Mouse (Mus musculus): ENCODE measurements around the gene Prr3. TPM values are rescaled to one million over a fixed set of nuclear protein-coding genes. Genes with fewer than 3 reads are reported as not detected.

The Prr3 gene
- polyA plus RNA-seq (2012; rRNA removed): 6.3 and 6.9 TPM in 2 replicates

DNA sequence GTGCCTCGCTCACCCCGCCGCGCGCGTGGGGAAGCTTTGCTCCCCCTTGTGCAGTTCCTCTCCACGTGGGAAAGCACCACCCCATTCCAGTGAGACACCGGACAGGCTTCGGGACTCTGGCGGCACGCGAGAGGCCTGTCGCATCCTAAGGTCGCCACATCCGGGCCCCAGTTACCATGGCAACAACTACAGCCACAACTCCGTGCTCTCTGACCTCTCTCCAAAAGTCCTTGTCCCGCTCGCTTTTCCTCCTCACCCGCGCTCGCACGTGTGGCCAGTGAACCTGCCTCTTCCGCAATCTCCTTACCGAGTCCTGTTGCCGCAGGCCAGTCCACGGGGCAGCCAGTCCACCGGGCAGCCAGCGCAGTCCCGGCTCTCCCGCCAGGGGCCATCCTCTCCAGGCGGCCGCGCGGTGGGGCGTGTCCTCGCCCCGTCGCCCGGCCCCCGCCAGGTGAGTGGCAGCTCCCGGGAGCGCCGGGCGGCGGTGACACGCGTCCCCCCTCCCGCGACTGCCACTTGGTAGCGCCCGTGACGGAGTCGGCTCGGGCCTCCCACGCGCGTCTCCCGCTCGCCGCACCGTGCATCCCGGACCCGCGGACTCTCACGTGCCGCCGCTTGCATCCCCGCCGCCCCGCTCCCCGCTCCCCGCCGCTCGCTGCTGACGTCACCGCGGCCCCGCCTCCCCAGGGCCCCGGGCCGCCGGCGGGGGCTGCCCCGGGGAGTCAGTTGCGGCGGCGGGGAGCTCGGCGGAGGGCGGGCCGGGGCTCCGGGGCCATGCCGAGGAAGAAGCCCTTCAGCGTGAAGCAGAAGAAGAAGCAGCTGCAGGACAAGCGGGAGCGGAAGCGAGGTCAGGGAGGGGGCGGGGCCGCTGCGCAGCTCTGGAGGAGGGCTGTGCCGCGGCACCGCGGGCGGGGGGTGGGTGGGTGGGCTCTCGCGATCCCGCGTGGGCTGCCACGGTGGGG, at the start of gene Prr3, which contains the start of gene Gnl1:
Gene Prr3 (minus strand): TSS at position 836 of the 962 bp plus-strand sequence.
Gene Gnl1 (plus strand): TSS at position 451 of the 962 bp plus-strand sequence.

DNA sequence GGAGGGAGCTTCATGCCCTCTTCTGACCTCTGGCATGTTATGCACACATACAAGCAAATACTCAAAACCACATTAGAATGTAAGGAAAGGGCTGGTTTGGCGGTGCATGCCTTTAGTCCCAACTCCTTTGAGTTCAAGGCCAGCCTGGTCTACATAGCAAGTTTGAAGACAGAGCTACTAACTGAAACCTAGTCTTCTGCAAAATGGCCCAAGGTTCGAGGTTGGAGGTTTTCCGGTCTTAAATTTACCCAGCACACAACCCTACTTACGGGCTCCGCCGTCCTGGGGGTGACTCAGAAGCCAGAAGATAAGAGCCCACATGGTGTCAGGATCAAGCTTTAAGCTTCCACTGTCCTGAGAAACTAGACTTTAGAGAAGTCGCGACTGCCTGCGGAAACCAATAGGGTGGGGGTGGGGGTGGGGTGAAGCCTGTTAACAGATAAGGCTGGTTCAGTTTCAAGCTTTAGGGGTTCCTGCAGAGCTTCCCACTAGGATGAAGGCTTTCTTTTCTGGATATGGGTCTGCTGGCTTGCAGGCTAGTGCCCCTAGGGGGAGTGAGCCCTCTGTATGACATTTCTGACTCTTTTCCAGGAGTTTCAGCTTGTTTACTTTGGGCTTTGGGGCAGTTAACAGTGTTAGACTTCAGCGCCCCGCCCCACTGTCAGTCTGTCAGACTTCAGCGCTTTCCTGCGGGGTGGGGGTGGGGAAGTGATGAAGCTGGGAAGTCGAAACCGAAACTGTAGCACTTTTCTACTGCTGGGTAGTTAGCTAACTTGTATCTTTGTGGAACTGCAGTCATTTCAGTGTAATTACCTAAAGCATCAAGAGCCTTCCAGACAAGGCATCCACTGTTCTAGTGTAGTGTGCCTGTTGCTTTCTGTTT, 40.4 kb upstream of the Prr3 start, which contains the start of gene H2-T24:
Gene H2-T24 (minus strand): TSS at position 370 of the 883 bp plus-strand sequence.

DNA sequence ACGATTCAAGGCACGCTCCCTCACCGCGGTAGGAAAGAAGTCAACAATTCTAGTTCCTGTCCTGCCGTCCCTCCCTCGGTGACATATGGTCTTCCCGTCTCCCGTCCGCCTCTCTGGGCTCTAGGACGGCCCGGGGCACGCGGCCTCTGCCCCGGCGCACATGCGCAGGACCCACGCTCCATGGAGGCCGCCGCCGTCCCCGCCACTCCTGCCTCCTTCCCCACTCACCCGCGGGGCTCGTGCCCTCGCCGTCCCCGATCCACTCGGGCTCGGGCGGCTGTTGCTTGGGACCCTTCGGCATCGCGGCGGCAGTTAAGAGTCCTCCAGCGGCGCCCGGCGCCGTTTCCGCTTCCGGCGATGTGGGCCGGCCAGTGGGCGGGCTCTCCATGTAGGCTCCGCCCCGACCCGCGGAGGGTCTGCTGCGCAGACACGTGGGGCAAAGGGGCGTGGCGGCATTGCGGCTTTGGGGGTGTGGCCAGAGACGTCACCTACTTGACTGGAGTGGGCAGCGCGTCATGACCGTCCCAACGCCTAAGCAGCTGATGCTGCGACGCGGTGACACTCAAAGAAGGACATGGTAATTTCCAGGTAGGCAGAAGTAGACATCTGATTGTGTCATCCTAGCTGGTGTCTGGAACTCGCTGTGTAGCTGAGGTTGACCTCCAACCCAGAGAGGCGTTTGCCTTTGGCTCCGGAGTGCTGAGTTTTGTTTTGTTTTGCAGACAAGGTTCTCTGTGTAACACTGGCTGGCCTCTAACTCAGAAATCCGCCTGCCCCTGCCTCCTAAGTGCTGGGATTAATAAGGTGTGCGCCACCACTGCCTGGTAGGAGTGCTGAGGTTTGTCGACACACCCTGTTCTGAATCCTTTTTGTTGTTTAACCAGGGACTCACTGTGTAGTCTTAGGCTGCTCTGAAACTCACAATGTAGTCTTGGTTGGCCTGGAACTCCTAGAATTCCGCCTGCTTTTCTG, 10.3 kb downstream of the Prr3 start, which contains the start of gene Abcf1:
Gene Abcf1 (minus strand): TSS at position 344 of the 972 bp plus-strand sequence.

Other genes with a start within 250 kb of the Prr3 start
- gene Ier3, start 158.6 kb downstream of the Prr3 start, polyA plus RNA-seq (2012; rRNA removed): 23.9 and 30.3 TPM in 2 replicates
- gene Flot1, start 157.0 kb downstream of the Prr3 start, polyA plus RNA-seq (2012; rRNA removed): 22.0 and 23.0 TPM in 2 replicates
- 102 and 111 TPM in 2 replicates for gene Tubb5, start 141.9 kb downstream of the Prr3 start, polyA plus RNA-seq (2012; rRNA removed)
- gene Mdc1, start 138.7 kb downstream of the Prr3 start, polyA plus RNA-seq (2012; rRNA removed): 1.1 and 2.2 TPM in 2 replicates
- gene Nrm, start 118.9 kb downstream of the Prr3 start, polyA plus RNA-seq (2012; rRNA removed): 9.1 and 10.5 TPM in 2 replicates
- 12.3 and 16.8 TPM in 2 replicates for gene Ppp1r18, start 114.6 kb downstream of the Prr3 start, polyA plus RNA-seq (2012; rRNA removed)
- 20.6 and 21.0 TPM in 2 replicates for gene Dhx16, start 100.4 kb downstream of the Prr3 start, polyA plus RNA-seq (2012; rRNA removed)
- gene 2310061I04Rik, start 82.8 kb downstream of the Prr3 start, polyA plus RNA-seq (2012; rRNA removed): 53.9 and 85.6 TPM in 2 replicates
- 22.6 and 22.8 TPM in 2 replicates for gene Atat1, start 70.2 kb downstream of the Prr3 start, polyA plus RNA-seq (2012; rRNA removed)
- 38.4 and 50.2 TPM in 2 replicates for gene Mrps18b, start 63.8 kb downstream of the Prr3 start, polyA plus RNA-seq (2012; rRNA removed)
- 13.8 and 14.0 TPM in 2 replicates for gene Ppp1r10, start 63.8 kb downstream of the Prr3 start, polyA plus RNA-seq (2012; rRNA removed)
- gene Abcf1, start 10.5 kb downstream of the Prr3 start, polyA plus RNA-seq (2012; rRNA removed): 39.1 and 41.5 TPM in 2 replicates
- gene Gnl1, start 385 bp downstream of the Prr3 start, polyA plus RNA-seq (2012; rRNA removed): 9.6 and 12.7 TPM in 2 replicates
- gene H2-T24, start 40.3 kb upstream of the Prr3 start, polyA plus RNA-seq (2012; rRNA removed): 0.18 and 0.83 TPM in 2 replicates
- gene H2-T23, start 52.6 kb upstream of the Prr3 start, polyA plus RNA-seq (2012; rRNA removed): 60.2 and 70.8 TPM in 2 replicates
- gene H2-T22, start 62.5 kb upstream of the Prr3 start, polyA plus RNA-seq (2012; rRNA removed): 13.8 and 15.3 TPM in 2 replicates
- 0.05 and 0.11 TPM in 2 replicates for gene Gm6034, start 62.7 kb upstream of the Prr3 start, polyA plus RNA-seq (2012; rRNA removed)
- 0.05 TPM in 1 of 2 replicates, not detected in the other for gene Gm11127, start 78.1 kb upstream of the Prr3 start, polyA plus RNA-seq (2012; rRNA removed)
- gene Gm19684, start 141.4 kb upstream of the Prr3 start, polyA plus RNA-seq (2012; rRNA removed): 0.12 TPM in 1 of 2 replicates, not detected in the other
- gene Gm7030, start 149.2 kb upstream of the Prr3 start, polyA plus RNA-seq (2012; rRNA removed): not detected in 2 replicates
- gene Gm8909, start 188.3 kb upstream of the Prr3 start, polyA plus RNA-seq (2012; rRNA removed): 0.17 and 0.55 TPM in 2 replicates
- not detected in 2 replicates for gene H2-T3, start 210.1 kb upstream of the Prr3 start, polyA plus RNA-seq (2012; rRNA removed)

All from stomach, adult 2 months (tissue).